Mouse (Mus musculus) central nervous system, embryonic 18 days (tissue): ENCODE data around the gene Tdrd7. TPM values are rescaled to one million over a fixed set of nuclear protein-coding genes. Genes with fewer than 3 reads are reported as not detected.

Source experiments
- polyA plus RNA-seq: library from polyadenylated mRNA; depleted of rRNA; stranded (reverse); fragments of >200 nt; gene quantifications from 2 replicates; pipeline ENCODE4 v1.2.3, GENCODE M21; 2012; rRNA removed

The Tdrd7 gene
- polyA plus RNA-seq, result 26.8 and 30.2 TPM in 2 replicates

GRCm38 (mm10) chr4:45964771-45965439, at the start of gene Tdrd7:
Gene Tdrd7 (plus strand): TSS chr4:45965334.

GRCm38 (mm10) chr4:46038892-46039751, 74.0 kb downstream of the Tdrd7 start, which contains the start of gene Tmod1:
Gene Tmod1 (plus strand): TSS chr4:46038935.

Other genes starting within 250 kb of the Tdrd7 start
- 22.0 and 24.5 TPM in 2 replicates for gene Aldh1b1, start 166.3 kb upstream of the Tdrd7 start, polyA plus RNA-seq
- gene Igfbpl1, start 138.4 kb upstream of the Tdrd7 start, polyA plus RNA-seq, result 204 and 236 TPM in 2 replicates
- 1.9 and 2.6 TPM in 2 replicates for gene Stra6l, start 116.7 kb upstream of the Tdrd7 start, polyA plus RNA-seq
- 0.30 and 0.37 TPM in 2 replicates for gene Ccdc180, start 75.0 kb upstream of the Tdrd7 start, polyA plus RNA-seq
- 1.3 and 2.9 TPM in 2 replicates for gene Tmod1, start 73.6 kb downstream of the Tdrd7 start, polyA plus RNA-seq
- gene Ncbp1, start 173.3 kb downstream of the Tdrd7 start, polyA plus RNA-seq, result 73.1 and 73.3 TPM in 2 replicates
- 22.8 and 23.0 TPM in 2 replicates for gene Tstd2, start 173.4 kb downstream of the Tdrd7 start, polyA plus RNA-seq
- gene Xpa, start 231.0 kb downstream of the Tdrd7 start, polyA plus RNA-seq, result 38.7 and 40.7 TPM in 2 replicates